Mouse (Mus musculus) embryonic fibroblast, embryonic 13.5 days (primary cell): ENCODE measurements around the gene Pum3. TPM values are rescaled to one million over a fixed set of nuclear protein-coding genes. Genes with fewer than 3 reads are reported as not detected.

ENCODE experiments used
- H3K27ac ChIP-seq: 2 replicates; pipeline ENCODE4 v1.5.1; 2012; ENCODE audit warnings: low read length, control low read depth, inconsistent platforms; ENCODE audit not compliant: insufficient read depth
- H3K4me1 ChIP-seq: 2 replicates; pipeline ENCODE4 v1.6.1; 2011; ENCODE audit warnings: low read length; ENCODE audit not compliant: control insufficient read depth, insufficient read depth
- H3K4me3 ChIP-seq: 2 replicates; pipeline ENCODE4 v1.5.1; 2011; ENCODE audit warnings: mild to moderate bottlenecking, control low read depth, low read length; ENCODE audit not compliant: insufficient read depth
- CTCF ChIP-seq: IDR thresholded peaks from 2 replicates; pipeline ENCODE4 v1.5.1; 2011; ENCODE audit warnings: mild to moderate bottlenecking, control low read depth, low read length, moderate library complexity, borderline replicate concordance; ENCODE audit not compliant: insufficient read depth
- POLR2A ChIP-seq: IDR thresholded peaks from 2 replicates; pipeline ENCODE4 v1.6.1; 2011; ENCODE audit warnings: low read depth, mild to moderate bottlenecking, control low read depth, low read length, moderate library complexity
- polyA plus RNA-seq: library from polyadenylated mRNA; stranded (reverse); fragments of >200 nt; gene quantifications from 2 replicates; pipeline ENCODE4 v1.2.4, GENCODE M21; 2011; ENCODE audit warnings: low read depth; ENCODE audit not compliant: missing spikeins, insufficient read length

Pum3 gene
- 105 and 111 TPM in 2 replicates for polyA plus RNA-seq

DNA sequence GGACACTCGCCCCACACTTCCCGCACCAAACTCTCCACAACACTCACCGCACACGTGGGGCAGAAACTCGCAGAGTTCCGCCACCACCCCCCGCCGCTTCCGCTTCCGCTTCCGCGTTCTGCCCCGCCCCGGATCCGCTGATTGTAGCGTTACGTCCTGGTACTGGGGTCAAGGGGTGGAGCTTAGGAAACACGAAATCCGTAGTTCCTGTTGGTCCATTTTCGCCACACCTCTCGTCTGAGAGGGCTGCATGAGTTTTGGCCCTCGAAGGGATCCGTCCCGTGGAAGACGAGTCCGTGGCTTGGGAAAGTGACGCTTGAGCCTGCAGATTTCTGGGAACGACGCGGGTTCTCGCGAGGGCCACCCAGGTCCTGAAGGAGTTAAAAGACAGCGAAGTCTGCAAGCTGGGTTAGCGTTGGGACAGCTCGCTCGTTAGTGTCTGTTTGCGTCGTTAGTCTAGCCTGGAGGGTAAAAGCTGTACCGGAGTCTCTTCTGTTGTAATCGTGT is at the start of gene Pum3:
Gene Pum3 (minus strand): TSS at position 81 of the 507 bp plus-strand sequence.
- TF ChIP-seq POLR2A (peak; percentile 99), CTCF (no peak)
- H3K4me3 ChIP-seq, result peak within 1 kb of the TSS; percentile 98
- no peaks in the 10 kb centered on the region; the same call in 1 of the 2 replicates for H3K4me1 ChIP-seq
- H3K27ac ChIP-seq, result peak within 1 kb of the TSS; percentile 77

DNA sequence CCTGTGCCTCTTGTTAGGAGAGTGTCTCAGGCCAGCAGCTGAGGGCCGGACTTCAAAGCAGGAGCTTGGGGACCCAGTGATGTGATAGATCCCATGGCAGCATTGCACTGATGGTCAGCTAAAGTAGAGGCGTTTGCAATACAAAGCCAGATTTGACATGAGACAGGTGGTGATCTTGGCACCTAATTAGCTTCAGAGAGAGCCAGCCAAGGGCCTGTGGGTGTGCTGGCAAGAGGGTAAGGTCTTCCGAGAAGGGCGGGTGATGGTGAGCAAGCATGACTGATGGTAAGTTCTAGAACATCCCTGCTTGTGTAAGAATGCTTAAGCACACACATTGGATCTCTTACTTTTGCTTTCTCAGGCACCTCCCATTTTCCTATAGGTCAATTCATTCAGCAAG is 37.1 kb upstream of the Pum3 start:
- TF ChIP-seq POLR2A, result no peak
- TF ChIP-seq CTCF, result no peak

DNA sequence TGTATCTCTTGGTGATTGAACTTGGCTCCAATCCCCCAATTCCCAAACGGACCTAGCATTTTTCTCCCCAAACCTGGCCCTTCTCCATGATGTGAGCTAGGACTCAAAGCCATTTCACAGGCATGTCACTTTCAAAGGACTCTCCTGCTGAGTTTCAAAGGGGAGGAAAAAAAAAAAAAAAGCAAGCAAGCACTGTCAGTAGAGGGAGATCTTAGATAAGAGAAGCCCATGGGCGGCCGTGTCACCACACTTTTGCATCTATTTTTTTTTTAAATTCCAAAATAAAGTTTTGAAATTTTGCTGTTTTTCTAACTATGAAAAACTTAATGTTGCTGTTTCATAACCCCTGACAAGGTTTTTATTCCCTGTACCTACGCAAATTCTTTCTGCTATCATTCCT is 33.0 kb upstream of the Pum3 start:
- no peak for TF ChIP-seq CTCF
- TF ChIP-seq POLR2A, result no peak
- no peak overlapping the region for H3K4me3 ChIP-seq
- no peak overlapping the region for H3K27ac ChIP-seq
- no peaks in the 10 kb centered on the region for H3K4me1 ChIP-seq

More for the DNA sequence above, 37.1 kb upstream of the Pum3 start:
- no peaks in the 10 kb centered on the region for H3K4me1 ChIP-seq
- H3K4me3 ChIP-seq, result no peak overlapping the region
- no peak overlapping the region for H3K27ac ChIP-seq

DNA sequence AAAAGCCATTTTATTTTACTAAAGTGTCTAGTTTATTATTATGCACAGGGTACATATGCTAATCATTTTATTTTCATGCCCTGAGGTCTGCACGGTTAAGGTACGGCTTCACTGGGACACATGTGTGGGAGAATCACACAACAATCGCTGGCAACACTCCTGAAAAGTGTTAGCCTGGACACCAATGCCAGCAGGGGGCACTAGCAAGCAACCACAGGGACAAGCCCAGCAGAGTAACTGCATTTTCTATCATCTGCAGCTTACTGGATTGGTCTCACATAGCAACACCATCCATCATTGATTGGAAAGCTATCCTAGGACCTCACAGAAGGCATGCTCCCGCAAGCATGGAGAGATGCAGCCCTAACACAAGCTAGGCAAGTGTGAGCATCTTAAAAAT is 20.8 kb upstream of the Pum3 start:
- Histone ChIP-seq H3K4me3 (no peak overlapping the region), H3K4me1 (no peaks in the 10 kb centered on the region), H3K27ac (no peak overlapping the region)
- TF ChIP-seq CTCF (peak; percentile 71), POLR2A (no peak)

DNA sequence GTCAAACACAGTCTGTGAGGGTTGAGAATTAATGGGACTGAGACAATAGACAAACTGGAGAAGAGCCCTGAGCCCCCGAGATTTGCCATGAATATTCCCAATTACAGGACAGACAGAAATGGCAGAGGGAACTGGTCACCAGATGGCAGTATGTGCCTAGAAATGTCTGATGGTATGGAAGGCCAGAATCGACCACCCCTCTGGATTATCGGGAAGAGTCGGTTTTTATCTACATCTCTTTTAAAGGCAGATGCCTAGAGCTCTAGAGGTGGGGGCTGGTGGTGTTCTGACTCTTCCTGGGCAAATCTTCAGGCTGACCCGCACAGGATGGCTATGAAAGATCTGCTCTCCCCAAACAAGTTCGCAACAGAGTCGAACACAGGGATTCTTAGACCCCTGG is 17.9 kb upstream of the Pum3 start:
- no peak overlapping the region for H3K4me3 ChIP-seq
- no peak overlapping the region for H3K27ac ChIP-seq
- TF ChIP-seq CTCF (0 out of 2 replicates have a peak, but pooled peaks have one; percentile 25), POLR2A (no peak)
- H3K4me1 ChIP-seq, result no peaks in the 10 kb centered on the region

DNA sequence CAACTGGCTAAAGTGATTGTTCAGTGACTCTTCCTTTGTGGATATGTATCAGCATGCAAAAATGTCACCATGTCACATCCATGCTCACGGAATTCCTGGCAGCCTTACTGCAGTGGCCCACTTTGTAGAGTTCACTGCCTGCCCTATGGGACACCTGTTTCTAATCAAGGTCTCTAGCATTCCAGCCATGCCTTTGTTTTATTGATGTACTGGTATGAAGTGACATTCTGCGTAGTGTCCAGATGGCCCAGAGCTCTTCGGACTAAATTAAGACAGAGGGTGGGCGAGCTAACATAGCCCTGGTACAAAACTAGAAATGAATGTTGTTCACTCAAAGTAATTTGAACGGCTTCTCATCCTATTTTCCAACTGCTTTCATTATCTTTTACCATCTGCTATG is 11.5 kb upstream of the Pum3 start:
- no peak for TF ChIP-seq POLR2A
- TF ChIP-seq CTCF, result no peak
- peaks cover 3% of the 10 kb centered on the region; the same call in 1 of the 2 replicates for H3K4me1 ChIP-seq
- no peak overlapping the region for H3K4me3 ChIP-seq
- H3K27ac ChIP-seq, result no peak overlapping the region; the same call in 1 of the 2 replicates

DNA sequence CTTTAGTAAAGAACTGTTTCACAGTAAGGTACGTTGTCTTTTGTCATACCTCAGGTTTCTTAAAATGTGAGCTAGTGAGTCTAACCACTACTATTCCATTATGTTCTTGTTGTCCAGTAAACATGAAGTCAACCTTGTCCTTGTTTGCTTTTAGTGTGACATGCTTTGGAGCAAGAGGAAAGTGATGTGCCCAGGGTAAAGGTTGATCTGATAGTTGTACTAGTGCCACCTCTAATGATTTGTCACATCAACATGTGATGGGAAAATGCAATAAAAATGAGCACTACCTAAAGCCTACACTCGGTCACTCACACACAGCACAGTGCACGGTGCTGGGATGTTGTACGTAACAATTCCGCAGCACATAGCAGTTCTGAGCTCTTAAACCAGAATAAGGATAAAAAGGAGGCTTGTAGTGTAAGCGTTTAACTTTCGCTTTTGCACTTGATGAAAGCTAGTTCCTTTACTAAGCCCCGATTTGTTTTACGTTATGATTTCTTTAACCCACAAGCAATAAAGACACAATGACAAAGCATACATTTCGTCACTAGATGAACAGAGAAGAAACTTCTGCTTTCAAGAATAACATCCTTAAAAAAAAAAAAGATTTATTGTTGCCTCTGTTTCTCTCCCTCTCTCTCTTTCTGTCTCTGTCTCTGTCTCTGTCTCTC is 8.5 kb upstream of the Pum3 start:
- peaks cover 3% of the 10 kb centered on the region; the same call in 1 of the 2 replicates for H3K4me1 ChIP-seq
- no peak overlapping the region for H3K27ac ChIP-seq
- no peak overlapping the region for H3K4me3 ChIP-seq
- TF ChIP-seq POLR2A (no peak), CTCF (no peak)

DNA sequence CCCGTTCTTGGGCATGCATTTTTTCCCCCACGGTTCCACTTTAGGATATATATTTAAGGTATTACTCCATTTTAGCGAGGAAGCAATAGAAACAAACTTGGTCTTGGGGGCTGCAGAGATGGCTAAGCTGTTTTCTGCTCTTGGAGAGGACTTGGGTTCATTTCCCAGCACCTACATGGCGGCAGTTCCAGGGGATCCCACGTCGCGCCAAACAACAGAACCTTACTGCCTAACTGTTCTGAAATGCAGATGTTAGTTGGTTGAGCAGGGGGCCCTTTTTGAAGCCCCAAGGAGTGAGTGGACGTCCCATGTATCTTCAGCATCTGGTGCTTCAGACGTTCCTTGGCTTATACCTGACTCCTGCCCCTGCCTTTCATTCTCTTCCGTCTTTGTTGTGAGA is 781 bp upstream of the Pum3 start:
- Histone ChIP-seq H3K27ac (peak overlapping the region; percentile 77; the same call in 1 of the 2 replicates), H3K4me3 (peak overlapping the region; percentile 67), H3K4me1 (no peaks in the 10 kb centered on the region; the same call in 1 of the 2 replicates)
- 0 out of 2 replicates have a peak, but pooled peaks have one; percentile 40 for TF ChIP-seq POLR2A
- no peak for TF ChIP-seq CTCF

DNA sequence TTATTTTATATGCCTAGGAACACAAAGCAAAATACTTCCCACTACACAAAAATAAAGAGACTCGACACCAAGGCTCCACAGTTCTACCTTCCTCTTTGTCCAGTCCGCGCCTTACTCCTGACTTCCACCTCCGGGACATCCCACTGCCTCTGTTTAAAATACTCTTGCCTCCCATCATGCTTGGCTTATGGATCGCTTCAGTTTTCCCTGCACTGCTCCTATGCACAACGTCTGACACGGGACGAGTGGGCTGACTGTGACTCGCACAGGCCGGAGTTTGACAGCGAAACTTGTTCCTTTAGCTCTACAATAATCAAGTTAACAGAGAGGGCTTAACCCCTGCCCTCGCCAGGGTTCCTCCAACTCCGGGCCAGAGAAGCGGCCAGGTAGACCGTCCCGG is 344 bp downstream of the Pum3 start:
- Histone ChIP-seq H3K4me3 (peak overlapping the region; percentile 98), H3K4me1 (no peaks in the 10 kb centered on the region; the same call in 1 of the 2 replicates), H3K27ac (no peak overlapping the region)
- TF ChIP-seq CTCF (no peak), POLR2A (no peak)

DNA sequence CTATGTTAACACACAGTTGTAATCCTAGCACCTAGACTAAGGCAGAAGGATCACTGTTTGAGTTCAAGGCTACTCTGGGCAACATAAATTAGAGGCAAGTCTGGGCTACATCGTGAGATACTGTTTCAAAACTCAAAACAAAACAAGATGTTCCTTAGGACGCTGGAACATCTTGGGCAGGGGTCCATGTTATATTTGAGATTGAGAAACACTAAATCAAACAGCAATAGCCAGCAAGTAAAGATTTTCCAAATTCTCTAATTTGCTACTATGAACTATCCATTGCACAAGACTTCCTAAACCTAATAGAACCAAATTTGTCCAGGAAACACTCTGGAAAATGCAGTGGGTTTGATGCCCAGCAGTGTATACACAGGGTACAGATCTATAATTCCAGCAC is 1.8 kb downstream of the Pum3 start:
- H3K4me1 ChIP-seq, result no peaks in the 10 kb centered on the region; the same call in 1 of the 2 replicates
- no peak overlapping the region; the same call in 1 of the 2 replicates for H3K4me3 ChIP-seq
- no peak overlapping the region for H3K27ac ChIP-seq
- TF ChIP-seq POLR2A (no peak), CTCF (no peak)
